Mouse (Mus musculus): ENCODE data around the gene Slc7a11. TPM values are rescaled to one million over a fixed set of nuclear protein-coding genes. Genes with fewer than 3 reads are reported as not detected.

Slc7a11 gene
- total RNA-seq, 2 experiments from 2014 or later = 20.3 to 21.4 TPM

DNA sequence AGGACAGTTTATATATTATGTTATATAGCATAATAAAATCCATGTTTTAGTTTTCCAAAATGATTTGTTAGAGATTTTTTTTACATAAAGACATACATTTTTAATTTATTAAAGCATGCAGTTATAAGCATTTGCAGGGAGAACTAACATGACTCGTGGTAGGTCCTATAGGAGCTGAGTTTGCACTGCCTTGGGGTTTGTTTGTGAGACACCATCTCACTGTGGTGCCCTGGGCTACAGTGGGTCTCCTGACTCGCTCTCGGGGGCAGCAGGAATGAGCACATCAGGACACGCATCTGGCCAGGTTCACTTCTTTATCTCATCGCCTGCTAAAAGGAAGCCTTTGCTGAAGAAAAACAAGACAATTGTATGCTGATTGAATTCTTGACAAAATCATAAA, 257.0 kb downstream of the Slc7a11 start:
- DNase-seq (ENCODE audit: low spot score in 2 of 2) = no peak

DNA sequence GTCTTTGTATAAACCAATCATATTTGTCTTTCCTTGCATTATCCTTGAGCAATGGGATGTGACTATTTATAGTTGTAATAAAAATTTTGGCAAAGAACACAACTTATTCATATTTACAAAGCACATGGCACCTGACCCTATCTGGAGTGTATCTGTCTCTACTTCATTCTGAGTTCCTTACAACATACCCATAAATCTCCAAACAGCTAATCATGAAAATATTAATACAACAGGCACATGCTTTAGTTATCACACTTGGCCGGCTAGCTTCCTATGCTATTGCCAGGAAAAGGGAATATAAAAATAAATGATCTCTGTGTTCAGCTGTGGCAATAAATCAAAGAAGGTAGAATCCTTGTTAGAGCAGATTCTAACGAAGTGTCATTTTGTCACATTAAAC, 257.5 kb downstream of the Slc7a11 start:
- no peak for DNase-seq (ENCODE audit: low spot score in 2 of 2)

DNA sequence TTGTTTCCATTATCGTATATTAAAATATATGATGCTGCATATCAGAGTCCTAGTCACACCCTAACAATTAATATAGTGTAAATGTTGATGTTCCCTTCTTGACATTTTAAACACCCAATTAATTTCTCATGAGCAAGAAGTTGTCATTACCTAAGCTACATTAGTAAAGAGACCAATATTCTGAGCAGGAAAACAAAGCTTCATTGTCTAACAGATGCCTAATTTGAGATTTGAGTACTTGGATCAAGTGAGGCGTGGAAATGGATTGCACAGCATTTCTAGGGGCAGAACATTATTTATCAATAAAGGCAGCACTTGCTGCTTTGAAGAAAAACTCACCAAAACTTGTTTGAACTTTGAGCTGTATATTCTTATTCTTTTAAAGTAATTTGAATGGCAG, 282.7 kb downstream of the Slc7a11 start:
- DNase-seq (ENCODE audit: low spot score in 2 of 2) = no peak

DNA sequence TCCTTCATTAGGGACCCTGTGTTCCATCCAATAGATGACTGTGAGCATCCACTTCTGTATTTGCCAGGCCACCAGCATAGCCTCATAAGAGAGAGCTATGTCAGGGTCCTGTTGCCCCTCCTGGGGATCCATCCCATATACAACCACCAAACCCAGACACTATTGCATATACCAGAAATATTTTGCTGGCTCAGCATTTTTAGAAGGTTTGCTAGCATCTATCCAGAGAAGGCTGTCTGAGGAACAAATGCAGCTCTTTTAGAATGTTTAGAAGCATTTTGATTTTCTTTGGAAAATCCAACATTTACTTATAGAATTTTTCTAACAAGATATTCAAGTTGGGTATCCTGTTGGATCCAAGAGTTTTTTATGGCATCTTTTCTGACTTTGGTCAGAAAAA, 299.3 kb downstream of the Slc7a11 start:
- DNase-seq (ENCODE audit: low spot score in 2 of 2) = no peak

DNA sequence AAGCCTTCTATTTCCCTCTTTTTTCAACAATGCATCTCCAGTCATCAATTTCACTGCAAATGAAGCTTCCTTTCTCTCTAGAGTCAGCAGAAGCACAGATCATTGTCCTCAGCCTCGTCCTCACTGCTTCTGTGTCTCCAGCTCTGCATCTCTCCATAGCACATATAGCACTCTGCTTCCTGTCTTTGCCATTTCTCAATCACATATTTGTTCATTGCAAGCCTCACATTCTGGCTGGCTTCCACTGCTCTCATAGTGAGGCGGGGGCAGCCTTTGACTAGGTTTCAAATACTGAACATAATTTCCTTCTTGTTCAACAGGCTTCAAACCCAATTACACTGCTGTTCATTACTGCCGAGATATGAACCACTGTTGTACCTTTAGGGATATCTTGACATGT, 305.1 kb downstream of the Slc7a11 start:
- no peak for DNase-seq (ENCODE audit: low spot score in 2 of 2)

DNA sequence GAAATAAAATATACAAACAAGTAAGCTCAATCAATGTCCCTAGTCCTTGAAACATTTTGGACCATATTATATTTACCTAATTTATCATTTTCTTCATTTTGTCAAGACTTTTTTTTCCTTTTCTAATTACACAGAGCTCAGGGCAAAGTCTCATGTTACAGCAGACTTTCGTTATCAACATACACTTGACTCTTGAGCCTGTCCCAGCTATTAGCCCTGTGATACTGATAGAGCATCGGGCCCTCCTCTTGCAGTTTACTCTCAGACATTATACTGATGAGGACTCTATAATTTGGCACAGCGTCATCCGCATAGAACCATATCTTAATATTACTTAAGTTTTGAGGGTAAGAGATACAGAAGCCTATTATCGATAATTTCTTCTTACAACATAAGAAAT, 311.2 kb downstream of the Slc7a11 start:
- DNase-seq (ENCODE audit: low spot score in 2 of 2) = no peak

DNA sequence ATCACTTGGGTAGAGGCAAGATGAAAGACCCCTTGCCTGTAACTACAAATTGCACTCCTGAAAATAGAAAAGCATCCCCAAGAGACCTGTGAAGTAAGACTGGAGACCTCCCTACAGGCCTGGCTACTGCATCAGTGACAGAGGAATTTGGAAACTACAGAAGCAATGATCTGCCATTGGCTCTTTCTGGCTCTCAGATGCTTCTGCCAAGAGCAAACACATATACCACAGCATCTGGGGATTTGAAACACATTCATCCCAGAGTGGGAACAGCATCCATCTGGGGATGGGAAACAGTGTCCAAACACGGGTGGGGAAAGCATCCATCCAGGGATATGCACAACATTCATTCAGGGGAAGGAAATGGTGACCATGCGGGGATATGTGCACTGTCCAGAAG, 313.1 kb downstream of the Slc7a11 start:
- DNase-seq (ENCODE audit: low spot score in 2 of 2) = peak; percentile 9 to 52

DNA sequence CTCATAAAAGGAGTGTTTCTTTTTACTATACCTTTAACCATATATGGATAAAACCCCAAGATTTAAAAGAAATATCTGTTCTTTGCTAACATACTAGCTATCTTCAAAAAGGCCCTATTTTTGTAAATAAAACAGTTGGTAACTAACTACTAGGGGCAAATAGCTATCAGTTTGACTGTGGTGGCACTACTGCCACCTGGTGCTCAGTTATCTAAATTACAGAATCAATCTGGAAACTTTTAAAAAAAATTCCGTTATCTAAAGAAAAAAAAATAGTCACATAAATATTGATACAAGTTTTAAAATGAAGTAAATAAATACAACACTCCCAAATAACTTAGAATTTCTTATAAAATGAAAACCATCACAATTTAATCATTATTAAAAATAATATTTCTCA, 322.4 kb downstream of the Slc7a11 start:
- no peak for DNase-seq (ENCODE audit: low spot score in 2 of 2)

DNA sequence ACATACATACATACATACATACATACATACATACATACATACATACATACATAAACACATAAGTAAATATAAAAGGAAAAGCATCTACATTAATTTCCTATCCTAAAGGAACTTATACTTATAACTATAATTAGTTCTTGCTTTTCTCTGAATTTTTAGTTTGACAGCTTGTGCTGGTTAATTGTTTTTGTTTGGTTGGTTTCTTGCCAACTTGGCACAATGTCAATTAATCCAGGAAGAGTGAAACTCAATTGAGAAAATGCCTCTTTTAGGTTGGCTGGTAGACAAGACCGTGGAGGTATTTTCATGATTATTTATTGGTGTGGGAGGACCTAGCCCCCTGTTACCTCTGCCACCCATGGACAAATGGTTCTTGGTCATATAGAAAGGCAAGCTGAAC, 327.1 kb downstream of the Slc7a11 start:
- peak; percentile 6 to 59 for DNase-seq (ENCODE audit: low spot score in 2 of 2)

DNA sequence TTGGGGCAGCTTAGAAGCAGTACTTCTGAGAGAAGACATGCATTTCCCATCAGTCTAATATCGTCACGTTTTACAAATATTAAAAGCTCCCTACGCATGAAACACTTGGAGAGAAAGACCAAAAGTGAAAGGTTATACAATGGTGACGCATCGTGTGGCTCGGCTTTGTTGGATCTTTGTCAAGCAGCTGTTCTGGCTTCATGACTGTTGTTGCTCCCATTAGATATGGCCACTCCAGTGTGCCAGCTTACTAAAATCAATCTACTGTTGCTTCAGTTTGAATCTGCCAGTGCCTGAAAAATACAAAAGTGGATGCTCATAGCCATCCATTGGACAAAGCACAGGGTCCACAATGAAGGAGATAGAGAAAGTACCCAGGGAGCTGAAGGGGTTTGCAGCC, 337.9 kb downstream of the Slc7a11 start:
- DNase-seq (ENCODE audit: low spot score in 2 of 2) = no peak

DNA sequence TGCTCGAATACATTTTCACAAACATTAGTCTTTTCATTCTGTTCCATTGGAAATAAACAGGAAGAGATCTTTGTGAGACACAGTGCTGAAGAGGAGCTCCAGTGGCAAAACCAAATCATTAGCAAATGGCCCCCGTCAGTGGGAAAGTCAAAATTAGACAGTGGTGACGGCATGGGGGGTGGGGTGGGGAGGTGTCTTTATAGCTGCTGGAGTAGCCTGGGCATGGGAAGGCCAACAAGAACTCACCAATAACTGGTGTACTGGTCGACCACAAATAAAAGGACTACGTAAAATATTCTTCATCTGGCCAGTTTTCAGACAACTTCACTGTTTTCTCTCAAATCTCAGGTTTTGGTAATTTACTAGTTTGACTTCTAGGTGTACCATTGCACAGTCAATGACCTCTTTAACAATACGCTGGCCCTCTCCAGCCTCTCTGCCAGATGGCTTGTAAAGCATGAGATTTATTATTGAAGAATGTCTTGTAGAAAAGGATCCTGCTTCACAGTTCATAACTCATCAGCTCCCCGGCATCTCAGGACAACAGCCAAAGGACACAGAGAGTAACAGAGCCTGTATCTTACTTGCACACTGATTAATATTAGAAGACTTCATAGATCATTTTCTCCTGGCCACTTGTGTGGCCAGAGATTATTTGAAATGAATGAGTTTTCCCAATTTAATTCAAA, 348.9 kb downstream of the Slc7a11 start:
- no peak for DNase-seq (ENCODE audit: low spot score in 2 of 2)

DNA sequence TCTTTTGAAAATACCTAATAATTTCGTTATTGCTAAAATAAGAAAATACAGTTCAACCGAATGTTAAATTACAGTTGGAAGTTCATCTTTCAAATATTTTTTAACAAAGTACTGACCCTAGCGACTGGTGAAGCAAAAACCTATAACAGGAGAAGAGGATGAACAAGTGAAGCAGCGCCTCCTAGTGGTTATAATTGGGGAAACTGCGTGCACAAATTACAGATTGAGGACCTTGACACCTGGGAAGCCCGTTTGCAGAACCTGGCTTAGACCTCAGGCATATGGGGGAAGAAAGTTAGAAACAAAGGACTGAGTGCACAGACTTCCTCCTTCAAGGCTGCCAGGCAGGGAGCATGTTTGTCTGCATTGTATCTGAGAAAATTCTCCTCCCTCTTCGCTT, 366.4 kb downstream of the Slc7a11 start:
- DNase-seq (ENCODE audit: low spot score in 2 of 2) = peak; percentile 46 to 67

DNA sequence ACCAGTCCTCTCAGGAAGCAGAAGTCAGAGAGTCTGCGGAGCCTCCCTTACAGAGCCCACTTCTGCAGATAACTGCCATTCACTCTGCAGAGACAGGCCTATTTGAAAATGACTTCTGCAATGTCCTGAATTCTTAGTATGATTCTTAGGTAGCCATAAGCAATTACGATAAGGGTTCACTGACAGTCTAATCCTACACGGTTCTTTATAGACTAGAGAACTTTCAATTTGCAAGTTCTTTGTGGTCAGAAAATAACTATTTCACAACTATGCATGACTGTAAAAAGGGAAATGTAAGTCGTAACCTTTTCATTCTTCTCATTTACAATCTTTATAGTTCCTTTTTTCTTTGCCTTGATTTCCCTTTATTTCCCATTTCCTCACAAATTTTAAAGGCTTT, 380.0 kb downstream of the Slc7a11 start:
- DNase-seq (ENCODE audit: low spot score in 2 of 2) = no peak

DNA sequence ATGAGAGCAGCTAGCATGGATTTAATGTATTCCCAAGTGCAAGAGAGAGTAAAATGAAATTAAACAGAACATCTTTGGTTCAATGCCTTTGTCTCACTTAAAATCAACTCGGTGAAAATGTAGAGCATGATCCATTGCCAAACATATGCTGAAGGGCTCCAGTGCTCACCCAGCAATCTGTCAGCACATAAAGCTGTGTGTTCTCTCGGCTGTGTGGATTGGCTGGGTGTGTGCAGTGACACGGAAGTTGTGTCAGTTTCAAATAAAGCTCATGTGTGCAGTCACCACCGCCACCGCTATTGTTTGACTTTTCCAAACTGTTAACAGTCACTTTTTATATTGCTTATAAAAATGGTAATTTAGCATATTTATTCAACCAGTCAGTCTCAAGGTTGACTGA, 398.7 kb downstream of the Slc7a11 start:
- peak in 1 of 2 experiments; percentile 1 for DNase-seq (ENCODE audit: low spot score in 2 of 2)

DNA sequence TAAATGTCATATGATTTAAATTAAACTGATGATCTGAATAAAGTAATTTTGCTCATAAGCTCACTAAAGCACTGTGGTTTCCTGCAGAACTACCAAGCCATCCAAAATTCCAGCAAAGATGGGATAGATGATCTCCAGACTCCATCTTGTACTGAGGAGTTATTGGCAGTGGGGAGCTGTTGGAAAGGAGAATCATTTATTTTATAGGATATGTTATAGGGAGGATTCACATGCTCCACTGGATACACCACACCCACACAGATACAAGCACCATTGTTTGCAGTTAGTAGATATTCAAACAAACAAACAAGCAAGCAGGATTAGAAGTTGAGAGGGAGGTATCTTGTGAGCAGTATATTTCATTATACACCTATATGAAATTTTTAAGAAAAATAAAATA, 399.3 kb downstream of the Slc7a11 start:
- DNase-seq (ENCODE audit: low spot score in 2 of 2) = no peak

DNA sequence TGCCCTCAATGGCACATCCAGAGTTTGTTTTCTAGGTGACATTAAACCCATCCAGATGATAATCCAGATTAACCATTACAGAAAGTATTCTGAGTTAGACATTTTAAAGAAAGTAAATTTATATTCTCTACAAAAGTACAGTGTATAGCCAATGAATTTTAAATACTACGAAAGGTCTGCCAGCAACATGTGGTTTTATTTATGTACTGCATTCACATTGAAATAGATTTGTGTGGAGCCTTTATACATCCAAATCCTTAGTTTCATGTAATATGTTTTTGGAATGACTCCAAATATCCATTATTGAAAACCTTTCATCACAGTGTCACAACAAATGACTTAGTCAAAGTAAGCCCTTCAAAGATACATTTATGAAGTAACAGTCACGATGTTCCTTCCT, 402.3 kb downstream of the Slc7a11 start:
- DNase-seq (ENCODE audit: low spot score in 2 of 2) = no peak

DNA sequence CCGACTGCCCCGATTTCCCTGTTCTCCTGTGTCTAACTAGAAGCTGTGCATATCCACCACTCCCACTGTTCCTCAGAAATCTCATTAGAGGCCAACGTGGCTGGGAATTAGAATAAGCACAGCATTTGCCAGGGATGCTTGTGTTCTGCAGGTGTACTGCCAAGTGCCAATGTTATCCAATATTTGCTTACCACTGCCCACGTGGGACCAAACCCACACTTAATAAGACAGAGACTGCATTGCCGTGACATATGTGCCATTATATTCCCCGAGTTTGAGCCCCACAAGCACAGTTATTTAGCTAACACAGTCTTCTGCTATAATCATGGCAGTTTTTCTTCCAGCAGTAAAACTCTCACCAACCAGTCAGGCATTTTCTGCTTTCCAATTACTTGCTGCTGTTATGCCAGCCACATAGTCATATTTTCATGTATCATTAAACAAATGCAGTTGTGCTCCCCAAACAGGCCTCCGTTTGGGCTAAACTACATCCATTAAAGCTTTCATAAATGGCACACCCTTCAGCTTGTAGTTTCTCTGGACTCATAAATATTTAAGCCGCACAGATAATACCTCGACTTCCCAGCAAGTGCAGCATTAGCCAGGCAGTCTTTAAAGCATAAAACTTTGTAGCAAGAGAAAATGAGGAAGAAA, 407.4 kb downstream of the Slc7a11 start:
- peak in 1 of 2 experiments; percentile 7 for DNase-seq (ENCODE audit: low spot score in 2 of 2)

DNA sequence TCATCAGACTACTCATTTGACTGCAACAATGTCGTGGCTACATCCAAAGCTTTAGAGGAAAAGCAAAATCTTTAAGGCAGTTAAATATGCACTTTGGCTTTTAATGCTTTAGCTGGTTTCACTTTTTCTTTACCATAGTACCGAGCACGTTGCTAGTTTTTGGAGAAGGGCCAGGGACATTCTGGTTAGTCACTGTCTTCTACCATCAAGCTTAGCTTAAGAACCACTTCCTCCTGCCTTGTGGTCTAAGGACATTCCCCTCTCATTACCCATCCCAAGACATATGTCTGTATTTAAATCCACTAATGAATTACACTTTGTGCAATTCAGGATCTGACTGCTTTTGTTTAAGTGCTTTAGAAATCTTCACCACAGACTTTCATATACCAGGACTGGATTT, 410.1 kb downstream of the Slc7a11 start:
- DNase-seq (ENCODE audit: low spot score in 2 of 2) = no peak

DNA sequence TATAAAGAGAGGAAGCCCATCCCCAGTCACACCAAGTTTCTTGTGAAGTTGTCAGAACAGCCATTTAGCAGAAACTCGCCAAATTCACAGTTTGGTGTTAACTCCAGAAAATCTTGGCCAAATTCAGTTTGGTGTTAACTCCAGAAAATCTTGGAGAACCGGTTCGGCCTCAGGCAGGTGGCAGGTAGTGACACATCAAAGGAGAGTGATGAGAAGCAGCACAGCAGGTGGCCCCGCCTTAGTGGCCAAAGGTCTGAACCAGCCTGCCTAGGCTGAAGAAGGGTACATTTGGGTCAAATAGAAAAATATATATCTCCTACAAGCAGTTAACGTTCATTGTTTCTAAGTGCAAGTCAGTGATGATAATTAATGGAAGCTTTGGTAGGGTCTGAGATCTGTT, 417.4 kb downstream of the Slc7a11 start:
- DNase-seq (ENCODE audit: low spot score in 2 of 2) = no peak

DNA sequence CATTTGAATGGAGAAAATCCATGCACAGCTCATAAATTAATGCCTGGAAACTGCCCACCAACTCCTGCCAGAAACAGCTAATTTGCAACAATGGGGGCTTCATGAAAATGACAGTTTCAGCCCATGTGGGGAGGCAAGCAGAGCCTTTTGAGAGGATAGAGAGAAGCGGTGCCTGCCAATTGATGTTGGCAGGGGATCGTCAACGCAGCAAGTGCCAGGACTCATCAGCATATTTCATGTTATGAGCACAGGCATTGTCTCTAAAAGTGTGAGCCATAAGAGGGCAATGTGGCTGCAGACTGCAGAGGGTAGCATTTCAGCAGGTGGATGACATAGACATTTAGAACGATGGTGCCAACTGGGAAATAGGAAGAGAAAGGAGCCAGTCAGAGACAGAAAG, 429.0 kb downstream of the Slc7a11 start:
- peak; percentile 74 to 94 for DNase-seq (ENCODE audit: low spot score in 2 of 2)

DNA sequence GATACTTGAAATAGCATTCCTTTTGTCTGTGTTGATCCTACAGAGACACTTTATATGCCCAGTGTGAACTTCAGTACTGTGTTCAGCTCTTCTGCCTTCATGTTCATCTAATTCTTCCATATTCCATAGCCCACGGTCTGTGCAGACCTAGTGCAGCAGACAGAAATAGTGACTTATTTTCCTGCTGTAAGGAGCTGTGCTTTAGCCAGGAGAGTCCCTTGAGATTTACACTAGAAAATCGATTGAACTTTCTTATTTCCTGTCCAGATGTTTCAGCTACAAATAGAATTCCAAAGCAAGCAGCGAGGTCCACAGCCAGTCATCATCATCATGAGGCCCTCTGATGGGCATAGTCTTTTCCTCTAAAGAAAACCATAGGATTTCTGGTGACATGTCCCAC, 431.4 kb downstream of the Slc7a11 start:
- DNase-seq (ENCODE audit: low spot score in 2 of 2) = no peak

DNA sequence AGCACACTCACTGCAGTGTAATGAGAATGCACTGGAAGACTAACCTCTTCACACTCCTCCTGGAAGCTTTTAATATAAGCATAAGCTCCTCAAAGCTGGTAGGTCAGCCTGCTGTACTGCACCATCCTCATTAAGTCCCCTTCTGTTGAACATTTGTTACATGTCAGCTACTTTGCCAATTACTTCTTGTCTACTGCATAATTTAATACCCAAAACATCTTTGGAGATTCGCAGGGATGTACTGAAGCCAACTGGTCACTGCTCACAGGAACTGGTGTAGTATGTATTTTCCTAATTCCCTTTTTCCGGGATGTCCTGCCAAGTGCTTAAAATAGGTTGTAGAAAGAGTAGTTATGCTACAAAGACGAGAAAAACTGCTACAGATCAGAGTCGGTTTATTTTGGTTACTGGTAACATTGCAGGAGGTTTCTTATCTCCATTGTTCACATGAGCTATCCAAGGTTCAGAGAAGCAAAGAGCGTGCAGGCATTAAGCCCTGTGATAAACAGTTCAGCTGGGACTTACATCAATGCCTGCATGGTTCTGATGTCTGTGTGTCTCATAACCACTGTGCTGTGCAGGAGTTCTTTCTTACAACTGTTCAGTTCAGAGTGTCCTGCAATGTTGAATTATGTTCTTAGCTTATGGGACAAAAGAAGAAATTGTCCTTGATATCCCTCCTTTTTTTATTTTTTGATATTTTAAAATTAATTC, 439.3 kb downstream of the Slc7a11 start:
- peak in 1 of 2 experiments; percentile 17 for DNase-seq (ENCODE audit: low spot score in 2 of 2)

DNA sequence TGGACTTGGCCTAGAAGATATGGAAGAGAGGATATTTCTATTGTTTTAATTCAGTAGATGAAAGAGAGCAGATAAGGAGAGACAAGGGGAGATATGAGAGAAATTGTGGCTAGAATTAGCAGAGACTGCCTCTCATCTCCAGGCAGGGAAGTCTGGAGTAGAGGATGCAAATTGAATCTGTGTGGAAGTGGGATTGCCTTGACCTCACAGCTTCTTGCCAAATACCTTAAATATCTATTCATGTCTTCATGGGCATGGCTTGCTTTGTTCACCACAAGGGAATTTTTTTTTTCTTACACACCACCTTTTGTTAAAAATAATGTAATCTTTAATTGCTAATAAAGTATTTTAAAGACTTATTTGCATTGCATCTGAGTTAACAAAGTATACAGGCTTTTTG, 441.3 kb downstream of the Slc7a11 start:
- DNase-seq (ENCODE audit: low spot score in 2 of 2) = no peak

All from layer of hippocampus, postnatal 14 days (tissue).